Mouse (Mus musculus) bone marrow, adult 2 months (tissue): Measurements from ENCODE around the gene Spock3.

Experiments
- CTCF ChIP-seq: fragments of 200-500 bp; IDR thresholded peaks from 2 replicates; pipeline ENCODE4 v1.5.1; 2011; ENCODE audit warnings: low read length, control low read depth; ENCODE audit not compliant: control insufficient read depth, insufficient read depth
- POLR2A ChIP-seq: fragments of 200-500 bp; IDR thresholded peaks from 2 replicates; pipeline ENCODE4 v1.6.1; 2011; ENCODE audit warnings: low read depth, mild to moderate bottlenecking, control low read depth, low read length, borderline replicate concordance; ENCODE audit not compliant: control insufficient read depth

DNA sequence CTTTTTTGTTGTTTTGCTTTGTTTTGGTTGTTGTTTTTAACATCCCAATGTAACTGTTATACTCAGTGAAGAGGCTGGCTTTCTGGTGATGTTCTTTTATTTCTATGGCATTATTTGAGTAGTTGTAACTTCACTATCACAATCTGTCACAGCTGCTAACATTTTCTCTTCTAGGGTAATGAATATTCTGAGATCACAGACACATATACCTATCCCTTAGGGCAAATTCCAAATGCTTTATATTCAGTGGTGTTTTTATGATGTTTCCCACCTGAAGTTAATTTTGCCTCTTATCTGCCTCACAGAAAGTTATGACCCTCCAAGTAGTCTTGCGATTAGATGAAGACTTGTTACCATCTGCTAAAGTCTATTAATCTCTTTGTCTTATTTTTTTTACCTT is 230.5 kb downstream of the Spock3 start:
- no peak for TF ChIP-seq CTCF
- TF ChIP-seq POLR2A: no peak
